Mouse (Mus musculus): ENCODE measurements around the gene Rab8b. TPM values are rescaled to one million over a fixed set of nuclear protein-coding genes. Genes with fewer than 3 reads are reported as not detected.

Rab8b gene
- polyA plus RNA-seq (2015; fragmentation: Nextera tagmentation; extraction: Ambion mirVana) = 39.7 and 40.6 TPM in 2 replicates

DNA sequence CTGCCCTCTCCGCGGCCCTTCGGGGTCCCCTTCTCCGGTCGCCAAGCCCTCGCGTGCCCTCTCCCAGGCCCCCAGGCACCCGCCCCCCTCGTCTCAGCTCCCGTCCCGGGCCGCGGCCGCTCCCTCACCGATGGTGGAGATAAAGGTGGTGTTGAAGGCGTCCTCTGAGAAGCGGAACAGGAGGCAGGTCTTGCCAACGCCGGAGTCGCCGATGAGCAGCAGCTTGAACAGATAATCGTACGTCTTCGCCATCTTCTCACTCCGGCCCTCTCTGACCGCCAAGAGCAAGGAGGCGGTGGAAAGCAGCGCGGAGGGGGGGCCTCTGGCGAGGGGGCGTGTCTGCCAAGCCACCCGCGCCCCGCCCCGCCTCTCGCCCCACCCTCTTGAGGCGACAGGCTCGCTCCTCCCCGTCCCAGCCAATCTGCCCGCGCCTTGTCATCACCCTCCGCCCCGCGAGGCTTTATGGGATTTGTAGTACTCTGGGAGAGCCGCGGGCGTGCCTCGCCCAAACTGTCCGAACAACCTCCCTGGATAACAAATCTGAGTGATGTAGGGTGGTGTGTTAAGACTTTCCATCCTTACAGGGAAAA lies at the start of gene Rab8b:
Gene Rab8b, minus strand, starts transcription at position 306 of the 590 bp plus-strand sequence.
- peak within 1 kb of the TSS; percentile 84 for H3K4me2 ChIP-seq (replicated peaks)
- under 1% methylated on average over 43 of the region's 49 CpGs for WGBS
- H3K36me3 ChIP-seq = no peaks in the 10 kb centered on the region
- peak within 1 kb of the TSS; percentile 81 for H3K27ac ChIP-seq (replicated peaks)
- peak within 1 kb of the TSS; percentile 61 for H3K4me3 ChIP-seq
- H3K27me3 ChIP-seq = no peaks in the 10 kb centered on the region
- H3K9ac ChIP-seq (replicated peaks) = peak within 1 kb of the TSS; percentile 80
- ATAC-seq (replicated peaks) = peak; percentile 99
- no peaks in the 10 kb centered on the region for H3K9me3 ChIP-seq
- peaks cover 46% of the 10 kb centered on the region for H3K4me1 ChIP-seq

DNA sequence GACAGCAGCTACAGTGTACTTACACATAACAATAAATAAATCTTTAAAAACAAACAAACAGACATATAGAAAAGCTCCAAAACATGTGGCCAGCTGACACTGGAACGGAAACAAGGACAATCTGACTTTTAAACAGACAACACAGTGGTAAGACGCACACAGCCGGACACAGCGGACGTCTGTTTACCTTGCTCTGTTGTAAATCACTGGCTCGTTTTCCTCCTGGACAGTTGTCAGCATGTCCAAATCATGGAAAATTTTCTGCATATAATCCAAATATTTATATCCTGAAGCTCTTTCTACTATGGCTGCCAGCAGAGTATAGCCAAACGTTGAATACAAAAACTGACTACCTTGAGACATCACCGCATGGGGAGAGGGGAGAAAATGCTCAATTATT lies 48.0 kb upstream of the Rab8b start:
- Histone ChIP-seq H3K9me3 (no peaks in the 10 kb centered on the region), H3K9ac (replicated peaks) (no peak overlapping the region), H3K27ac (replicated peaks) (no peak overlapping the region), H3K4me2 (replicated peaks) (no peak overlapping the region), H3K27me3 (no peaks in the 10 kb centered on the region), H3K4me1 (no peaks in the 10 kb centered on the region), H3K36me3 (peaks cover 22% of the 10 kb centered on the region), H3K4me3 (no peak overlapping the region)
- ATAC-seq (replicated peaks) = no peak
- 85% methylated on average over 8 of the region's 8 CpGs for WGBS

DNA sequence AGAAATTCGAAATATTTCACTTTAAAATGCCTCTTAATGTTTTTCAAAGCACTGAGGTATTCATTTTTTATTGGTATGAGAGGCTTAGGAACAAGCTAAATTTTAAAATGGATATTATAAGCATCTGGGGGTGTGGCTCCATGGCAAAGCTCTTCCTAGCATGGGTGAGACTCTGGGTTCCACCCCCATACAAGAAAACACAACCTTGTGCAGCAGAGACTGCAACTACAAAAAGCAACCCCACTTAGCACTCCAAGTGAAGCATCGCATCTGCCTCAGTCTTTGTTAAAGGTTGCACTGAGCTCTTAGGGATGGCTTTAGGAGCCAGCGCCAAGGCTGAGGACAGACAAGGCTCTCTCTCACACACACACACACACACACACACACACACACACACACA lies 42.0 kb upstream of the Rab8b start:
- no peaks in the 10 kb centered on the region for H3K4me1 ChIP-seq
- H3K27me3 ChIP-seq = no peaks in the 10 kb centered on the region
- H3K9me3 ChIP-seq = no peaks in the 10 kb centered on the region
- no peak overlapping the region for H3K9ac ChIP-seq (replicated peaks)
- no peak overlapping the region for H3K4me2 ChIP-seq (replicated peaks)
- no peak overlapping the region for H3K27ac ChIP-seq (replicated peaks)
- peaks cover 7% of the 10 kb centered on the region; the same call in 1 of the 2 replicates for H3K36me3 ChIP-seq
- WGBS = 81% methylated on average over 3 of the region's 3 CpGs
- no peak overlapping the region for H3K4me3 ChIP-seq
- ATAC-seq (replicated peaks) = no peak

GRCm38 (mm10) chr9:66957451-66957850 lies 38.0 kb upstream of the Rab8b start:
- no peaks in the 10 kb centered on the region for H3K4me1 ChIP-seq
- H3K4me2 ChIP-seq (replicated peaks) = no peak overlapping the region
- no peaks in the 10 kb centered on the region for H3K9me3 ChIP-seq
- ATAC-seq (replicated peaks) = no peak
- no peak overlapping the region for H3K4me3 ChIP-seq
- no peaks in the 10 kb centered on the region for H3K27me3 ChIP-seq
- no peak overlapping the region for H3K27ac ChIP-seq (replicated peaks)
- H3K36me3 ChIP-seq = no peaks in the 10 kb centered on the region
- H3K9ac ChIP-seq (replicated peaks) = no peak overlapping the region
- WGBS = 95% methylated on average over 3 of the region's 3 CpGs

GRCm38 (mm10) chr9:66952886-66953285 lies 33.4 kb upstream of the Rab8b start:
- H3K36me3 ChIP-seq = peaks cover 9% of the 10 kb centered on the region
- WGBS = 80% methylated on average over 2 of the region's 2 CpGs
- no peak overlapping the region for H3K4me3 ChIP-seq
- H3K9me3 ChIP-seq = no peaks in the 10 kb centered on the region
- ATAC-seq (replicated peaks) = no peak
- no peaks in the 10 kb centered on the region for H3K27me3 ChIP-seq
- H3K27ac ChIP-seq (replicated peaks) = no peak overlapping the region
- H3K4me1 ChIP-seq = no peaks in the 10 kb centered on the region
- H3K9ac ChIP-seq (replicated peaks) = no peak overlapping the region
- no peak overlapping the region for H3K4me2 ChIP-seq (replicated peaks)

GRCm38 (mm10) chr9:66952321-66952720 lies 32.8 kb upstream of the Rab8b start:
- no peak overlapping the region for H3K4me2 ChIP-seq (replicated peaks)
- H3K4me3 ChIP-seq = no peak overlapping the region
- H3K36me3 ChIP-seq = peaks cover 9% of the 10 kb centered on the region
- no peaks in the 10 kb centered on the region for H3K4me1 ChIP-seq
- H3K27ac ChIP-seq (replicated peaks) = no peak overlapping the region
- no peaks in the 10 kb centered on the region for H3K27me3 ChIP-seq
- WGBS = 81% methylated on average over 8 of the region's 8 CpGs
- H3K9ac ChIP-seq (replicated peaks) = no peak overlapping the region
- H3K9me3 ChIP-seq = no peaks in the 10 kb centered on the region
- no peak for ATAC-seq (replicated peaks)

DNA sequence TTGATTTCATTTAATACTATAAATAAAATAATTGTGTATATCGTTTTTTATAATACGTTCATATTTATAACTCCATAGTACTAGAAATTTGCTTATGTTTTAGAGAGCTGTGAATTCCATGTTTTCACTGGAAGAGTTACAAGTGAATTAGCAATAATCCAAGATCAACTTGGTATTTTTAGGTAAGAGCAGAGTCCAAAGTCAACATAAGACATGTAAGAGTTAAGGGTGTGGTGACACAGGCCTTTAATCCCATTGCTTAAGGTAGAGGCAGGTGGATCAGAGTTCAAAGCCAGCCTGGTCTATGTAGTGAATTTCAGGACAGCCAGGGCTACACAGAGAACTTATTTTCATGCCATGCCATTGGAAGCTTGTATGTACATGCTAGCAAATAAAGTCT lies 29.0 kb upstream of the Rab8b start:
- no peak overlapping the region for H3K4me3 ChIP-seq
- 98% methylated on average over 2 of the region's 2 CpGs for WGBS

DNA sequence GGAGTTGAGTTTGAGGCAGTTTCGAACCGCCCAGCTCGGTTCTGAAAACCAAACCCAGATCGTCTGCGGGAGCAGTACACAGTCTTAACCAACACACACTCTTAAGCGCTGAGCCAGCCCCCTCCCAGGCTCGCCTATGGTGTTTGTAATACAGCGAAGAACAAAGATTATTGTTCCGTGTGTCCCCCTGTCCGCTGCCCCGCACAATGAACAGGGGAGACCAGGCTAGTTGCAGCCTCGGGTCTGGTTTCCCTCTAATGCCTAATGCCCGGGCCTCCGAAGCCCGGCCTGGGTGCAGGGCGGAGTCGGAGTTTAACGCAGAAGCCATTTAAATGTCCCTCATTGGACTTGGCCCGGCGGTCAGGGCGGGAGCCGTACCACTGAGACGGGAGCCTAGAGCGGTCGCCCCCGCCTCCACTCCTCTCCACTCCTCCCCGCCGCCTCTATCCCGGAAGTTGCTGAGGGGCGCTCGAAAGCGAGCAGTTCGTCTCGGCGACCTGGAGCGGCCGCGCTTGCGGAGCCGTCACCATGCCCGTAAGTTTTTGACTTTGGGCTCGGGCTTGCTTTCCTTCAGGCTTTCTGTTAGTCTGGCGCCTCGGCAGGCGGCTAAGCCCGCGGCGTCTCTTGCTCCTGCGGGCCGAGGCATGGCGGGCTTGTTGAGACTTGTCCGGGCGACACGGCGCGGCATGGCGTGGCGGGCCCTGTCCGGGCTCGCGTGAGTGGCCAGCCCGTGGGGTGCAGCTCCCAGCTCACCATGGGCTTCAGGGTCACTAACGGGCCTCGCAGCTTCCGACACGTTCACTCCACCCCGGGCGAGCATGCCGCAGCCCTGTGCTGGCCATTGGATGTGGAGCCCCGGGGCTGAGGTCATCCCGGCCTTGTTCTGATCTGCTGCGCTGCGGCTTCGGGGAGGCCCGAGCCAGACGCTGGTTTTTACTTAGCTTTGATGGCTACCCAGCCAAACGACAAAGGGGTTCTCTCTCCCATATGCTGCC lies 26.5 kb upstream of the Rab8b start, which contains the start of gene Rps27l:
Gene Rps27l, plus strand, starts transcription at position 440 of the 995 bp plus-strand sequence.
- peak within 1 kb of the TSS; percentile 82 for H3K9ac ChIP-seq (replicated peaks)
- H3K4me1 ChIP-seq = peaks cover 10% of the 10 kb centered on the region
- H3K27me3 ChIP-seq = no peaks in the 10 kb centered on the region
- peak within 1 kb of the TSS; percentile 94 for H3K27ac ChIP-seq (replicated peaks)
- H3K9me3 ChIP-seq = no peaks in the 10 kb centered on the region
- ATAC-seq (replicated peaks) = peak; percentile 99
- H3K4me2 ChIP-seq (replicated peaks) = peak within 1 kb of the TSS; percentile 92
- H3K36me3 ChIP-seq = peaks cover 9% of the 10 kb centered on the region; the same call in 1 of the 2 replicates
- WGBS = under 1% methylated on average over 77 of the region's 77 CpGs
- H3K4me3 ChIP-seq = peak within 1 kb of the TSS; percentile 85

More for the DNA sequence above, 29.0 kb upstream of the Rab8b start:
- Histone ChIP-seq H3K36me3 (peaks cover 9% of the 10 kb centered on the region), H3K27me3 (no peaks in the 10 kb centered on the region), H3K4me1 (peaks cover 10% of the 10 kb centered on the region), H3K9me3 (no peaks in the 10 kb centered on the region), H3K9ac (replicated peaks) (no peak overlapping the region), H3K27ac (replicated peaks) (no peak overlapping the region), H3K4me2 (replicated peaks) (no peak overlapping the region)
- no peak for ATAC-seq (replicated peaks)

DNA sequence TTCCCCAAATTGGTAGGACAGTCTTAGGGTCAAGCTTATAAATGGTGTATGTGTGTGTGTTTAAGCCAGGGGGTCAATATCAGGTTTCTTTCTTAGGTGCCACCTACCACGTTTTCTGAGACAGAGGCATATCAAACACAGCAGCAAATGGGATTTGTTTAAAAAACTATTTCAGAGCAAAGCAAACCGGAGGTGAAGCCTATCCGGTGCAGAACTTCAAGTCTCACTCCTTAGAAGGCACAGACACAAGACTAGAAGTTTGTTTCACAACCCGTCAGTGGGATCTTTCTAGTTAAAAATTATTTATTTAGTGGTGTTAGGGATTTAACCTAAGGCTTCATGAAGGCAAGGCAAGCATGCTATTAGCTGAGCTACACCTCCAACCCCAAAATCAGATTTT lies 25.7 kb upstream of the Rab8b start:
- WGBS = 25% methylated on average over 4 of the region's 4 CpGs
- H3K4me2 ChIP-seq (replicated peaks) = peak overlapping the region; percentile 92

DNA sequence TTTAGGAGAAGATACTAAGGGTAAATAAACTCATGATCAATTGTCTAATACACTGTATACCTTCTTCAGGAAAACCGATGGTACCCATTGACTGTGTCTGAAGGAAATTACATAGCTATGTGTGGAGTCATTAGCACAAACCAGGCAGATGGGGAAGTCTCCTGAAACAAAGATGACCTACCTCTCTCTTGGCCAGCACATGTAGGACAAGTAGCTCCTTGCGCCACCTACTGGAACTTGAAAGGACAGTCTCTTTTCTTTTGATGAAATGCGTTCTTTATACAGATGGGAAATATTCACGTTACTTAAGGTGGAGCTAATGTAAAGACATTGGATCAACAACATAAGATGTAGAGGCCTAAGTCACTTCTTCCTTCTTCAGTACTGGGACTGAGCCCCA lies 19.3 kb upstream of the Rab8b start:
- no peak for ATAC-seq (replicated peaks)
- H3K27ac ChIP-seq (replicated peaks) = no peak overlapping the region
- no peak overlapping the region for H3K9ac ChIP-seq (replicated peaks)
- WGBS = 5% methylated on average over 4 of the region's 4 CpGs
- H3K27me3 ChIP-seq = no peaks in the 10 kb centered on the region
- H3K36me3 ChIP-seq = no peaks in the 10 kb centered on the region
- no peaks in the 10 kb centered on the region for H3K9me3 ChIP-seq
- no peak overlapping the region for H3K4me3 ChIP-seq
- peaks cover 18% of the 10 kb centered on the region for H3K4me1 ChIP-seq
- no peak overlapping the region for H3K4me2 ChIP-seq (replicated peaks)

More for the DNA sequence above, 25.7 kb upstream of the Rab8b start:
- Histone ChIP-seq H3K27ac (replicated peaks) (peak overlapping the region; percentile 94), H3K4me3 (peak overlapping the region; percentile 85), H3K27me3 (no peaks in the 10 kb centered on the region), H3K36me3 (peaks cover 9% of the 10 kb centered on the region; the same call in 1 of the 2 replicates), H3K4me1 (peaks cover 10% of the 10 kb centered on the region), H3K9ac (replicated peaks) (peak overlapping the region; percentile 82), H3K9me3 (no peaks in the 10 kb centered on the region)
- 0 out of 2 replicates have a peak, but pooled peaks have one; percentile 0 for ATAC-seq (replicated peaks)

DNA sequence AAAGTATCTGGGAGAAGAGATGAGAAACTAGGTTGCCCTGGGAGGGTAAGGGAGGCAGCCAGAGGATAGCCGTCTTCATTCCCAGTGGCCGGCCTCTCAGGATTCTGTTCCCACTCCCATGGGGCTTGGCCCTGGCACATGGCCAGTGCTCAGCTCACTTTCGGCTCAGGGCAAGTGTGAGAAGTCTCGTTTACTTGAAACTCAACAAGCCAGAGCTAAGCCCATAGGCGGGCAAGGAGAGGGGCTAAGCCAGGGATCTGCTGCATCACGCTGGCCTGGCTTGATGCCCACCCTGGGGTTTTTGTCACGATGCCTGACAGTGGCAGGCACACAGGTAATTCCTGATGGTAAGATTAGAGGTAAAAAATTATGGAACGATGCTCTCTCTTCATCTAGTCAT lies 18.0 kb upstream of the Rab8b start:
- H3K4me1 ChIP-seq = peaks cover 30% of the 10 kb centered on the region
- H3K27me3 ChIP-seq = no peaks in the 10 kb centered on the region
- H3K9me3 ChIP-seq = no peaks in the 10 kb centered on the region
- H3K9ac ChIP-seq (replicated peaks) = no peak overlapping the region
- 43% methylated on average over 8 of the region's 8 CpGs for WGBS
- H3K36me3 ChIP-seq = no peaks in the 10 kb centered on the region
- no peak for ATAC-seq (replicated peaks)
- no peak overlapping the region for H3K27ac ChIP-seq (replicated peaks)
- H3K4me3 ChIP-seq = no peak overlapping the region
- H3K4me2 ChIP-seq (replicated peaks) = no peak overlapping the region

Data from forebrain, embryonic 15.5 days (tissue).